Mouse (Mus musculus) T-helper 17 cell (primary cell): ENCODE results near the gene Gpr21.
"Not testable (repeated sequence)": the region's sequence is repeated elsewhere in the genome, so short reads cannot be mapped to it uniquely, and the experiment has no call there.

Experiments used
- in situ Hi-C, 2 experiments: fragments of 300-600 bp; cut with MboI, MseI; formaldehyde crosslinking; loops; 1 replicate in 1 of 2; 2 replicates in 1 of 2; pipeline ENCODE4 v1.15.1; 2025; ENCODE audit warnings: high pct_unique_total_duplicates in 2 of 2

Gene Gpr21

GRCm38 (mm10) chr2:37516030-37516710, at the start of gene Gpr21:
Gene Gpr21, plus strand, starts transcription at chr2:37516332.
- in situ Hi-C loops = no loop called here

GRCm38 (mm10) chr2:37479559-37479958, 36.6 kb upstream of the Gpr21 start:
- in situ Hi-C loops = no loop called here

- in situ Hi-C loops = loop anchor here in 1 of 2 experiments (10.0 kb wide), 1 partner anchor 95 kb away; no protein-coding TSS in a partner anchor
Observed at GRCm38 (mm10) chr2:37480039-37480438, 36.1 kb upstream of the Gpr21 start.

GRCm38 (mm10) chr2:37484165-37484564, 32.0 kb upstream of the Gpr21 start:
- in situ Hi-C loops = loop anchor here in 1 of 2 experiments (10.0 kb wide), 1 partner anchor 99 kb away; no protein-coding TSS in a partner anchor

- in situ Hi-C loops = loop anchor here in 1 of 2 experiments (10.0 kb wide), 1 partner anchor 101 kb away; no protein-coding TSS in a partner anchor
Observed at GRCm38 (mm10) chr2:37485370-37485769, 30.8 kb upstream of the Gpr21 start.

- in situ Hi-C loops = loop anchor here in 1 of 2 experiments (10.0 kb wide), 1 partner anchor 102 kb away; no protein-coding TSS in a partner anchor
Observed at GRCm38 (mm10) chr2:37486408-37486807, 29.7 kb upstream of the Gpr21 start.

GRCm38 (mm10) chr2:37488956-37489355, 27.2 kb upstream of the Gpr21 start:
- in situ Hi-C loops = loop anchor here in 1 of 2 experiments (10.0 kb wide), 1 partner anchor 104 kb away; no protein-coding TSS in a partner anchor

GRCm38 (mm10) chr2:37497321-37497720, 18.8 kb upstream of the Gpr21 start:
- in situ Hi-C loops = loop anchor here in 1 of 2 experiments (5.0 kb wide), 1 partner anchor 275 kb away; no protein-coding TSS in a partner anchor

- in situ Hi-C loops = not testable (repeated sequence)
Observed at GRCm38 (mm10) chr2:37505856-37506255, 10.3 kb upstream of the Gpr21 start.

- in situ Hi-C loops = no loop called here
Observed at GRCm38 (mm10) chr2:37511134-37511901, 4.8 kb upstream of the Gpr21 start.

- in situ Hi-C loops = no loop called here
Observed at GRCm38 (mm10) chr2:37516922-37517462, 860 bp downstream of the Gpr21 start.

- in situ Hi-C loops = no loop called here
Observed at GRCm38 (mm10) chr2:37518561-37519285, 2.6 kb downstream of the Gpr21 start.

GRCm38 (mm10) chr2:37519286-37519640, 3.1 kb downstream of the Gpr21 start:
- in situ Hi-C loops = no loop called here

GRCm38 (mm10) chr2:37527587-37527986, 11.5 kb downstream of the Gpr21 start:
- in situ Hi-C loops = no loop called here

GRCm38 (mm10) chr2:37529397-37529796, 13.3 kb downstream of the Gpr21 start:
- in situ Hi-C loops = no loop called here

GRCm38 (mm10) chr2:37530766-37531165, 14.6 kb downstream of the Gpr21 start:
- in situ Hi-C loops = no loop called here

GRCm38 (mm10) chr2:37531639-37532038, 15.5 kb downstream of the Gpr21 start:
- in situ Hi-C loops = no loop called here

- in situ Hi-C loops = loop anchor here in 1 of 2 experiments (5.0 kb wide), 1 partner anchor 223 kb away; no protein-coding TSS in a partner anchor
Observed at GRCm38 (mm10) chr2:37549346-37550012, 33.3 kb downstream of the Gpr21 start.

- in situ Hi-C loops = no loop called here
Observed at GRCm38 (mm10) chr2:37556366-37556765, 40.2 kb downstream of the Gpr21 start.

GRCm38 (mm10) chr2:37565579-37565978, 49.4 kb downstream of the Gpr21 start:
- in situ Hi-C loops = no loop called here

- in situ Hi-C loops = no loop called here
Observed at GRCm38 (mm10) chr2:37566035-37566434, 49.9 kb downstream of the Gpr21 start.
